Mouse (Mus musculus) megakaryocyte progenitor cell, adult 5-6 weeks (primary cell): ENCODE measurements around the gene Ahnak2. TPM values are rescaled to one million over a fixed set of nuclear protein-coding genes. Genes with fewer than 3 reads are reported as not detected.
A peak's percentile ranks its signal among the peaks of the same experiment; 100 is the strongest.

Experiments
- ATAC-seq: replicated peaks from 2 replicates; pipeline ENCODE4 v1.8.0; 2016; ENCODE audit warnings: mild to moderate bottlenecking, moderate TSS enrichment, inconsistent platforms; ENCODE audit not compliant: poor library complexity
- total RNA-seq, 2 experiments: library from RNA; stranded (forward) in 1 of 2; stranded (reverse) in 1 of 2; fragments of 157-497, 149-512 nt in 1 of 2; fragments of 200-1000 nt in 1 of 2; gene quantifications; 2 replicates each; pipeline versions ENCODE4 v1.2.3 to v1.2.4; 2015 to 2017

The Ahnak2 gene
- total RNA-seq, 2 experiments from 2014 or later = not detected

DNA sequence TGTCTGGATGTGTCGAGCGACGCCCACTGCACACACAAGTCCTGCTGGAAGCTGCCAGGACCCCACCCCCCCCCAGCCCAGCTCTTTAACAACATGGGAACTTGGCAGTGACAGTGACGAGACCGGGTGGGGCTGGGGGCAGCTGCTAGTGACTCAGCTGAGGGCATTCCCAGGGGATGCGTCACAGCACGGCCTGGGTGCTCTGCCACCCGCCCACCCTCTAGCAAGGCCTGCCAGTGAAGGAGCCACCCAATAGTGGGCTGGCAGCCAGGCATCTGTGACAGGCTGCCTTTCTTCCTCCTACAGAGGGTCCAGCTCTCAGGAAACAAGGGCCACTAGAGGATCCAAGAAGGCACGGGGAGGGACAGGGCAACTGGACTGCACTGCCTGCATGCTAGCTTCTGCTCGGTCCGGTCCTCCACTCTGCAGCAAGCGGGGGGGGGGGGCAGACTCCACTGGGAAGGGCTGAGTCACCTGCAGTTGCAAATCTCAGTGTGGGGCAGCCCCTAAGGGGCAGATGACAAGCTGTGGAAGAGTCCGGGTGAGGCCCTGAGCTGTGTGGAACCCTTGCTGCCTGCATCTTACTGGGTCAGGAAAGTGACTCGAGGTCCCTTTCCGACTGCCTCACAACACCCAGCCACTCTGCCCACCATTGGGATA is 4.7 kb downstream of the Ahnak2 start:
- no peak for ATAC-seq

DNA sequence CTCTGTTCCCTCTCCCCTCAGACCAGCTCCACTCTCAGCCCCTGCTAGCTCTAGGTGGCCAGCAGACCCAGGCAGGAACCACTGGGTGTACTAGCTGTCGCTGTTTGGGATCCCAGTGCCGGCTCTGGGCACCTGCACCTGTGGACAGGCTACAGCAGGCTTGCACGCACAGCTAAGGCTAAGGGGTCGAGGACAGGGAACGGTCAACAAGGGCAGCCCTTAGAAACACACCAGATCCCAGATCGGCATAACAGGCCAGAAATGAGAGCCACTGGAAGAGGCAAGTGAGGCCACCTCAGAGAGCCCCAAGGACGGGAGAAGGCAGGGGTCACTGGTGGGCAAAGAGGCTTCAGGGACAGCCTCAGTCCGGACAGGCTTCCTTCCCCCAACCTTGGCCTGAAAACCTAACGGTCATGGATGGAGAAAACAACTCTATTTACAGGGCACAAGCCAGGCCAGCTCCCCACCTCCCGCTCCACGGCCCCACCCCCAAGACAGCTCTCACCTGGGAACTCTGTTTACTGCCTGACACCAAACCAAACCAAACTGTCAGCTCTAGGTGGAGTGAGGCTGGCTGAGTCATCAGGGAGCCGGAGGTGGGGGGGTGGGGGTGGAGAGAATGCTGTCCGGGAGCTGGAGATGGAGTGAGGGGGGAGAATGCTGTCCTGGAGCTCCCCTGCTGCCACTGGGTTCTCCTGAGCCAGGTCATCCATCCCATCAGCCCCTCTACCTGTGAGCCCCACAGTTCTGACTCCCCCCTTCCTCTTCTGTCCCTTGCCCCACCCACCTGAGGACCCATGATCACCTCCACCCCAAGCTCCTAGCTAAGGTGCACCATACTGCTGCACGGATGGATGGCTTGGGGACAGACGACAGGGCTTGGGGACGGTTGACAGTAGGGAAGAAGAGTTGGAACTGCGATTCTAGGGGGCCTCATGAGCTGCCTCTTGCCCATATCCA is 5.6 kb downstream of the Ahnak2 start:
- no peak for ATAC-seq

DNA sequence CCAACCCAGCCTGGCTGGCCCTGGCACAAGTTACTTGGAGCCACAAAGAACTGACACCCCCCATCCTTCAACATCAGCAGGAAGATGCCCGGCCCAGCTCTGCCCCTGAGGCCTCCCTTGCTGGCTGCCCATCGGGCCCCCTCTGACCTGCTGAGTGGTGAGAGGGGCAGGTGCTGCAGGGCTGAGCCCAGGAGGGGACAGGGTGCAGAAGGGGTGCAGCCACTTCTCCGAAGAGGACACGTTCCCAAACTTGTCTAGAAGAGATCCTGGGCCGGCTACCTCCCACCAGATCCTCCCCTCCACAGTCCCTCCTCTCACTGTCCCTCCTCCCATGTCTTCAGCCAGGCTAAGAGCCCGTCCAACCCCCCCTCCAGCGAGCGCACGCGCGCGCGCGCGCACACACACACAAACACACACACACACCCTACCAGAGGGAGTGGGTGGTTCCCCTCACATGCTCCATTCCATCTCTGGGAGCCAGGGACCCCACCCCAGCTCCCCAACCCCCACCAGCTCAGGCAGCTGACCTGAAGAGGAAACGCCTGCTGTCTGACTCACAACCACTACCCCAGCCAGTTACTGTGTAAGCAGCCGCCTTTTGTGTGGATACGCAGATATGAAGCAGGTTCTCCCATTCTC is 6.9 kb downstream of the Ahnak2 start:
- no peak for ATAC-seq

DNA sequence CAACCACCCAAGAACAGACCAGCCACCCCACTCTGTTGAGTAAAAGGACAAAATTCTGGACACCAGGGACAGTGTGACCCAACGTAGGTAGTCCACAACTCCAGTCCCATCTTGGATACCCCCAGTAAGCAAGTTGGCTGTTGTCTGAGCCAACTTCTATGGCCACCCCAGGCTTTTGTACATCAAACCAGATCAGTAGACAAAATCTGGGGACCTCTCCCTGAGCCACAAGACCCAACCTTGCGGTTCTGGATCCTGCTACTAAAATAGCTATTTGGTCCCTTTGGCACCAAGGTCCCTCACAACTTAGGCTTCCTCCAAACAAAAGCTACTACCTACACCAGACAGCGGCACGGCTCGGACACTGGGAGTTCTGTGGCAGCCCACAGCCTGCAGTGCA is 7.5 kb downstream of the Ahnak2 start:
- ATAC-seq = no peak

DNA sequence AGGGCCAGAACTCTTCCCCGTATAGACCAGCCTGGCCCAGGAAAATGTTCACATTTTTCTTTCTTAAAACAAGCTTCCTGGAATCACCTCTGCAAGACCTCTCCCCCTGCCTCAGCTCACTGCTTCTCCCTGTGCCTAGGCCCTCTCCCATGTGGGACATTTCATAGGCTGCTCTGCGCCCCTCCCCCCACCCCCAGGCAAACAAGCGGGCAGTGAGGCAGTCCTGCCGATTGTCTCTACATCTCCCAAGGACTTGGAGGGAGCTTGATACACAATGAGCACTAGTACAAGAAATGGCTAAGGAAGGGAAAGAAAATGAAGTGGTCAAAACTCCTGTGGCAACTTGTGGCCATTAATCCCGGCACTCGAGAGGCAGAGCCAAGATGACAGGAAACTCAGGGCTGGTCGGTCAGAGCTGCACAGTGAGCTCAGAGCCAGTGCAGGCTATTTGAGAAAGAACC is 8.1 kb downstream of the Ahnak2 start:
- no peak for ATAC-seq

DNA sequence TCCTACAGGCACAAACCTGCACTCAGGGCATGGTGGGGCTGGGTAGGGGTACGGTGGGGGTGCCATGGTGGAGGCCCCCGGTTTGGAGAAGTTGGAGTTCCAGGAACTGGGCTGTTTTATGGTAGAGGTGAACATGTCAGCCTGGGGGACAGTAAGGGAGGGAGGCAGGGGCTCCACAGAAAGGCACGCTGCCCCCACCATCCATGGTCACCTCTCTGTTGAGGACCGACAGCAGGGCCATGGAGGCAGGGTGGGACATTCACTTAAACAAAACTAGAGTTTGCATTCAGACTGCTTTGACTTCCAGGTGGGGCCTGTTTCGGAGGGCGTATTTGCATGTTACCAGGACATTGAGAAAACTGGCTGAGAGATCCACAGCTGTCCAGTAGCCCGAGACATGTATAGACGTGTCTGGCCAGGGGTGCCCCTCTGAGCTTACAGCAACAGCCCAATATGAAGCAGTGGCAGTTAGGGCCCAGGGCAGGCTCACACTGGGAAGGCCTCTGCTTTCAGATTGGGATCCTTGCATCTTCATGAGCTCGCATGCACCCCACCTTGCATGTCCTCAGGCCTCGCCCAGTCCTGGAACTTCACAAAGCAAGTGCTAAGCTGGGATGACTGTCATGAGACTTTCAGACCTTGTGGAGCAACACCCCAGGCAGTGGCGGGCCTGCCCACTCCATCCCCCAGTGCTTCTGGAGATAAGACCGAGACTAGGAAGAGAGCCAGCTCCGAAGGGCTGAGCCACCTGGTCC is 8.7 kb downstream of the Ahnak2 start:
- peak; percentile 90 for ATAC-seq

DNA sequence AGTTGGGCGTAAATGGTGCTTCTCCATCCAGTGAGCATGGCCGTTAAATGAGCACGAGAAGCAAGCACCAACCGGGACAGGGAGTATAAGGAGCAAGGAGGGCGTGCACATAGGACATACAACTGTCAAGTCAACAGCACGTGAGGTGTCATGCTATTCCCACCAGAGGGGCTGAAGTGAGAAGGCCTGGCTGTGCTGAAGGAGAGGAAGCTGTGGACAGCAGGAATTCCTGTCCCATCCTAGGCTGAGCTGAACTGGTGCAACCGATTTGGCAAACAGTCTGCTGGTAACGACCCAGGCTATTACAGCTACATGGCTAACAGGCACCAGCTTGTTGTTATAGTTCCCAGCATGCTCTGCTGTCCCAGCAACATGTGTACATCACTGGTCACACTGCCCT is 11.4 kb downstream of the Ahnak2 start:
- no peak for ATAC-seq

DNA sequence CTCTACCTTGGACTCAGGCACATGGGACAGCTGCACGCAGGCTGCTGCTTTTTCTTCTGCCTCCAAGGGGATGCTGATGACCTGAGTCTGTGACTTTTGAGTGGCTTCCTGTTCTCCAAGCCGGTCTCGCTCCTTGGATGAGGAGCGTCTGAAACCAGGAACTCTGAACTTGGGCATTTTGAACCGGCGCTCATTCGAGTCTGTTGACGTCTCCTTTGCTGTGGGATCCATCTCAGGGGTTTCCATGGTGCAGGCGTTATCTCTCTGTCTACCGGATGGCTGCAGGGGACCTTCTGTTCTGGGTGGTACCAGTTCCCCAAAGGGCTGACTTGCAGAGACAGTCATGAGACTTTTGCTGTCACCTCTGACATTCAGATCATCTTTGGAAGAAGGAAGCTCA is 28.0 kb downstream of the Ahnak2 start:
- no peak for ATAC-seq

DNA sequence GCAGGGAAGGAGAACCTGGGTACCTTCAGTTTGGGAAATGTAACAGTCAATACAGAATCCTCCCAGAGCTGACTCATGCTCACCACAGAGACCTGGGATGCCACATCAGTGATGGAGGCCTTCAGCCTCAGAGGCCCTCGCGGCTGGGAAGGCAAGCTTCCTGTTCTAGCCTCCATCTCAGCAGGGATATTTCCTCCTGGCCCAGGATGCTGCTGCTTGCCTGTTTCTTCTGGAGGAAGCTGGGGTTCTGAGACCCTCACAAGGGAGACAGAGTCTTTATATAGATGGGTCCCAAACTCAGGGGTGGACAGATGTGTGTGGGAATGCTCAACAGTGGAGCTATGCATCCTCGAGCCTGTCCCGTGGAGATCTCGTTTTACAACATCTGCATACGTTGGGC is 28.4 kb downstream of the Ahnak2 start:
- no peak for ATAC-seq

DNA sequence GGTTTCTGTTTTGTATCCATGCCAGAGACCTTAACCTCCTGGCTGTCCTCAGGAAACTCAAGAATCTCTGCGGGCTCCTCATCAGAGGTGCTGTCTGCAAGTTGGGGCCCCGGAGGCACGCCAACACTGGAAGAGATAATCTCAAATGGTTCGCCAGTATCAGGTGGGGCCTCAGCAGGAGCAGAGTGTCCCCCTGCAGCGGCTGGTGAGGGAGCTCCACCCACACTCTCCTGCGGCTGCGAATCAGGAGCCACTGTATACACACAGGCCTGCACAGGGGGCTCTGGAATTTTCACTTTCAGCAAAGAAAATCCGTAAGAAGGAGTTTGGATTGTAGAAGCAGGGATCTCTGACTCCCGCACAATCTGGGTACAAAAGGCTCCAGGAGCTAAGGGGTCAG is 29.1 kb downstream of the Ahnak2 start:
- ATAC-seq = no peak

DNA sequence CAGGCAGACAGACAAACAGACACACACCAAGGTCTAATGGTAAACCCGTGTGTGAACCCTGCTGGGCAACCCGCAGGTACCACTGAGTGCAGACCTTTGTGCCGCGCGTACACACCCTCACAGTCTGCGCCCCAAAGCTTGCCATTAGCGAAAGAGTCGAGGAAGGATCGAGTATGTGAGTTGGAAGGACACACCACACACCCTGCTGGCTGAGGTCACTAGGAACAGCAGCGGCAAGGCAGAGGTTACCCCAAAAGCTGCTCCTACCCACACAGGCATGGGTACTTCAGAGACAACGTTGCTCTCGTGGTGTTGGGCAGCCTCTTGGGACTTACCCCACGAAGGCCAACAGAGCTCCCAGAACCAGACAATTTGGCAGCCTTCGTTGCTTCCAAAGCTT is 30.2 kb downstream of the Ahnak2 start:
- ATAC-seq = no peak

DNA sequence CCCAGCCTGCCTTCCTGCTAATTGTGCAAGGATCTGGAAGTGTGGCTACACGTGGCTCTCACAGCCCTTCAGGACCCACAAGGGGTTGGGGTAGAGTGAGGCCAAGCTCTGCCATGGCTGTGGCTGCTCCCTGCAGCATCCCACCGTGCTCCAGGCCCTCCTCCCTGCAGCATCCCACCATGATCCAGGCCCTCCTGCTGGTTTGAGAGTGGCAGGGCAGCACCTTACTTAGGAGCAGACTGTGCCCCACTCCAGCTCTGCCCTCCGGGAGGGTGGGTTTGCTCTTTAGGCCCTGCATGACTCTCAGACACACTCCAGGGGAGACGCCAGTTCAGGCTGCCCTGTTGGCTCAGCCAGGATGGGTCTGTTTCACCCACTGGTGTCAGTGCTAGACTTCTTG is 32.1 kb downstream of the Ahnak2 start:
- no peak for ATAC-seq

DNA sequence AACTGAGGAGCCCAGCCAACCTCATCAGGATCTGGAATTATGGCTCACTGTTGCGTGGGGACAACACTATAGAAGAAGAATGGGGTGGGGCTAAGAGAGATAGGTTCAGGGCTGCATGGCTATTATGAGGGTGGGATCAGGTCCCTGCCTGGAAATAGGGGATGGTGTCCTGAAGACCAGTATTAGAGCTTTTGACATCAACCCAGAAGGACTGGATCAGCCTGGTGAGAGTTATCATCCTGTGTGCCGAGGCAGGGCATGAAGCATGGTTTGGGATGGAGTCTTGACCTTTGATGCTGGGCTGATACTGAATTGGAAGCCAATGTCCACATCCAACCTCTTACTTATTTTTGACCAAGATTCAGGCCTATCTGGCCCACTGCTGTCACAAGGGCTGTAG is 32.7 kb downstream of the Ahnak2 start:
- no peak for ATAC-seq

DNA sequence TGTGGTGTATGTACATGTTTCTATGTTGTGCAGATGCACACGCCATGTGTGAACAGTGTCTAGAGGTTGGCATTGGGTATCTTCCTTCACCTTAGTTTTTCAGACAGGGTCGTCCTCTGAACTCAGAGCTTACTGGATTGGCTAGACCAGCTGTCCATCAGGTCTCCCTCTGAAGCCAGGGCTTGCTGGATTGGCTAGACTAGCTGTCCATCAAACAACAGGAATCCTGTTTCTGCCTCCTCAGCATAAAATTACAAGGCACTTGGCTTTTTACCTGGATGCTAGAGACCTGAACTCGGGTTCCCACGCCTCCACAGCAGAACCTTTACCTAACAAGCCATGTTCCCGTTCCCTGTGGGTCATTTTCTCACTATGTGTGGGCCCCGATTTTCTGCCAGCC is 33.4 kb downstream of the Ahnak2 start:
- ATAC-seq = no peak

DNA sequence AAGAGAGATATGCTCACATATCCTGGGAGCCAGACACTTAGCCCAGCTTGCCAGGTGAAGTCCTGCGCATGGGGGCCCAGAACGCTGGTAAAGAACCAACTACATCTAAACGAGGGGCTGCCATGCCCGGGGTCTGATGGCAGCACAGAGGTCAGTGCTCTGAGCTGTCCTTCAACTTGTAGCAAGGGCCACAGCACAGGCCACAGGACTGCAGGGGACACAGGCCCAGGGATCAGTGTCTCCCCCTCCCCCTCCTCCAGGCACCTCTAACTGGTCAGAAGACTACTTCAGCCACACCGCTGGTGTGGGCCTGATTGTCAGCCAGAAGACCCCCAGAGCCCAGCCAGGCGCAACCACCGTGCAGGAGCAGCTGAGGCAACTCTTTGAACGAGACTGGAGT is 34.3 kb downstream of the Ahnak2 start:
- no peak for ATAC-seq

DNA sequence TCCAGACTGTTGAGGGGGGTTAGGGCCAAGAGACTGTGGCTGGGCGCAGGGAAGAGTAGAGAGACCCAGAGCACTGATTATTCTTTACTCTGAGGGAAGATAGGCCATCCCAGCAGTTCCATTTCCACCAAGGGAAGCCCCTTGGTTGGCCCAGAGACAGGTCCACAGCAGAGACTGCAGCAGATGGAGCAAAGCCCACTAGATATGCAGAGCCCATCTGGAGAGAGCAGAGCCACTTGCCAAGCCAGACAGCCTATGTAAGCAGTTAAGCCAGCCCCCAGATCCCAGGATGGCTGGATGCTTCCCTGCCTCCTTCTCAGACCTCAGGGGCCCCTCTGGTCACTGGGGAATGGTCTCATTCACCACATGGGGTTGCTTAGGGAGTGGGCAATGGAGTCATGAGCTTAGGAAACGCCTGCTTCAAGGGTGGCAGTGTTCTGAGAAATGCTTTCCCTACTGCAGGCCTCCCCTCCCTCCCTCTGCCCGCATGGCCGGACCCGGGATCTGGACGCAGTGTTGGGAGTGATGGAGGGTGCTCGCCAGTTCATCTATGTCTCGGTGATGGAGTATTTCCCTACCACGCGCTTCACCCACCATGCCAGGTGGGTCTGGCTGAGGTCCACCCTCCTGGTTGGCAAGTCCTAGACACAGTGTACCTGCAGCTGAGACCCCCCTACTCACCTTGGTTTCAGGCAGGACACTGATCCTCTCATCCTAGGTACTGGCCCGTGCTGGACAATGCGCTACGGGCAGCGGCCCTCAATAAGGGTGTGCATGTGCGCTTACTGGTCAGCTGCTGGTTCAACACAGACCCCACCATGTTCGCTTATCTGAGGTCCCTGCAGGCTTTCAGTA is 35.2 kb downstream of the Ahnak2 start:
- ATAC-seq = no peak

DNA sequence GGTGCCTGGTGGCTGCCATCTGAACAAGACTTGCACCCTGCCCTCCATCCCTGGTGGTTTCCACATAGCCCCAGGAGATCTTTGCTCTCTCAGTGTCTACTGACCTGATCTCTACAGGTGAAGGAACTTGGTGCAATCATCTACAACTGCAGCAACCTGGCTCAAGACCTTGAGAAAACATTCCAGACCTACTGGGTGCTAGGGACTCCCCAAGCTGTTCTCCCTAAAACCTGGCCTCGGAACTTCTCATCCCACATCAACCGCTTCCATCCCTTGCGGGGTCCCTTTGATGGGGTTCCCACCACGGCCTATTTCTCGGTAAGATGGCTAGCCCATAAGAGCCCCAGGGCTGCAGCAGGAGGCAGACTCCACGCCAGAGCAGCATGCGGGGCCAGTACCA is 35.9 kb downstream of the Ahnak2 start:
- no peak for ATAC-seq

DNA sequence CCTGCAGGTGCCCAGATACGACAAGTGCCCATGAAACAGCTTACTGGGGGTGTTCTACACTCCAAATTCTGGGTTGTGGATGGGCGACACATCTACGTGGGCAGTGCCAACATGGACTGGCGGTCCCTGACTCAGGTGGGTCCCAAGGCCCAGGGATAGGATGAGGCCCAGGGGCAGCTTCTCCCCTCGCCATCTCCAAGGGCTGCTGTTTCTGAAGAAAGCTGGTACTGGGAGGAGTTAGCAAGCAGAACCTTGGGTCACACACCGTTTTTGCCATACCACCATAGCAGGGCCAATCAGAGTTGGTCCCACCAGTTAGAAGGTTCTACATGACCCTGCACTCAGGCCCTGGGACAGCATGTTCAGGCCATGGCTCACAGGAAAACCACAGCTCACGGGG is 37.5 kb downstream of the Ahnak2 start:
- ATAC-seq = no peak

DNA sequence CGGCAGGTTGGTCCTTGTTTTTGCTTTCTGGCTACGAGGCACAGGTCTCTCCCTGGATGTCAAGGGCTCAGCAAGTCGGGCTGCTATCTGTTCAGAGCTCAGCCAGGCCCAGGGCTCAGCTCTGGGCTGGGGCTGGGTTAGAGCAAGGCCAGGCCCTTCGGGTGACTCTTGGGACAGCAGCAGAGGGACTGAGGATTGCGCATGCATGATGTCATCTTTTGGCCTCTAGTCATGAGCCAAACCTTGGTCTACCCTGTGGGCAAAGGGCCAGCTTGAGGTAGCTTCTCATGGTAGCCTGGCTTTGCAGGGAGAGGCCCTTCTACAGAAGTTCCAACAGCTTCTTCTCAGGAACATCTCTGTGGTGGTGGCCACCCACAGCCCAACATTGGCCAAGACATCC is 38.3 kb downstream of the Ahnak2 start:
- no peak for ATAC-seq

DNA sequence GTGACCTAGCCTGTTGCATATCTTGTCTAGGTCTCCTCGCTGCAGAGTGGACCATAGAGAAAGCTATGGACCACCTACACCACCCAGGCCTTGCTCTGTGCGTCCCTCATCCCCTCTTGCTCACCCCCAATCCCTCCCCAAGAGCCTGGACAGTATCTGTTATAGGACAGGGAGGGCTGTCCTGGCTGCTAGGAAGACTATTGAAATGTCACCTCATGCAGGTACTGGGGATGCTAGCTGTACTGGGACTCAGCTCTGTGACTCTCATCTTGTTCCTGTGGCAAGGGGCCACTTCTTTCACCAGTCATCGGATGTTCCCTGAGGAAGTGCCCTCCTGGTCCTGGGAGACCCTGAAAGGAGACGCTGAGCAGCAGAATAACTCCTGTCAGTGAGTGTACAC is 39.3 kb downstream of the Ahnak2 start:
- ATAC-seq = no peak
